Mouse (Mus musculus): ENCODE data around the gene Atp6v1c2. TPM values are rescaled to one million over a fixed set of nuclear protein-coding genes. Genes with fewer than 3 reads are reported as not detected.

Gene Atp6v1c2
- polyA plus RNA-seq, 1 experiment from 2014 or later, result 0.59 TPM

GRCm38 (mm10) chr12:17358981-17359380 is 29.8 kb upstream of the Atp6v1c2 start:
- ATAC-seq (replicated peaks), result no peak
- H3K4me2 ChIP-seq (replicated peaks), result no peak overlapping the region
- 87% methylated on average over 9 of the region's 9 CpGs for WGBS

DNA sequence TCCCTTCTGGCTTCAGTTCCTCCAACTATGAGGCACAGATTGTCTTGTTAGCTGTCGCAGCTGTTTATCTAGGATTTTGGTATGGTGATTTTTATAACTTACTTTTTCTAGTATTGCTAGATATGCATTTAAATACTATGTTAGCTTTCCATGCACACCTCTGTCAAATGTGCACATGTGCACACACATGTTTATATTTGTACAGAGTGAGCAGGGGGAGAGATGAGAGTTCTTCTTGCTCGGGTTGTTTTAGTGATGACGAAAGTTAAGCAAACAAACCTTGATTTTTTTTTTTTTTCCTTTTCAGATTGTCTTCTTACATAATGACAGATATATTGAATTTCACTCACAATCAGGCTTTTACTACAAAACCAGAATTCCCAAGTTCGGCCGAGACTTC is 28.6 kb upstream of the Atp6v1c2 start:
- Histone ChIP-seq H3K9ac (replicated peaks) (no peak overlapping the region), H3K27ac (replicated peaks) (no peak overlapping the region), H3K4me3 (no peak overlapping the region), H3K9me3 (no peaks in the 10 kb centered on the region), H3K36me3 (peaks cover 81% of the 10 kb centered on the region), H3K27me3 (no peaks in the 10 kb centered on the region), H3K4me1 (no peaks in the 10 kb centered on the region), H3K4me2 (replicated peaks) (no peak overlapping the region)
- no peak for ATAC-seq (replicated peaks)
- WGBS, result 97% methylated on average over 5 of the region's 5 CpGs

More at GRCm38 (mm10) chr12:17358981-17359380, 29.8 kb upstream of the Atp6v1c2 start:
- Histone ChIP-seq H3K4me3 (no peak overlapping the region), H3K36me3 (peaks cover 84% of the 10 kb centered on the region), H3K27ac (replicated peaks) (no peak overlapping the region), H3K4me1 (no peaks in the 10 kb centered on the region), H3K27me3 (no peaks in the 10 kb centered on the region), H3K9ac (replicated peaks) (no peak overlapping the region), H3K9me3 (no peaks in the 10 kb centered on the region)

DNA sequence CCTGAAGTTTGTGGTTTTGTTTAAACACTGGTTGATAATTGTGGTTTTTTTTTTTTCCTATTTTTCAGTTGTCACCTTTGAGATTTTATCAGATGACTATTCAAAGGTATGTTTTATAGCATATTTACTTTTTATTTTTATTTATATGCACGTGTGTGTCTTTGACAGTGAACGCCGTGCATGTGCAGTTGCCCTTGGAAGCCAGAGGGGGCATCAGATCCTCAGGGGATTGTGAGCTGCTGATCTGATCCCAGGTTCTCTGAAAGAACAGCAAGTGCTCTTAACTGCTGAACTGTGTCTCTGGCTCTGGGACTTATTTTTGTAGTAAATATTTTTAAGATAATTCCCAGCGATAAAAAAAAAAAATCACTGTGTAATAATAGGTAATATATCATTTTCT is 27.7 kb upstream of the Atp6v1c2 start:
- no peak overlapping the region for H3K4me2 ChIP-seq (replicated peaks)
- H3K4me1 ChIP-seq, result no peaks in the 10 kb centered on the region
- no peaks in the 10 kb centered on the region for H3K9me3 ChIP-seq
- no peaks in the 10 kb centered on the region for H3K27me3 ChIP-seq
- H3K9ac ChIP-seq (replicated peaks), result no peak overlapping the region
- H3K27ac ChIP-seq (replicated peaks), result no peak overlapping the region
- peaks cover 78% of the 10 kb centered on the region for H3K36me3 ChIP-seq
- no peak for ATAC-seq (replicated peaks)
- WGBS, result 85% methylated on average over 4 of the region's 4 CpGs
- no peak overlapping the region for H3K4me3 ChIP-seq

DNA sequence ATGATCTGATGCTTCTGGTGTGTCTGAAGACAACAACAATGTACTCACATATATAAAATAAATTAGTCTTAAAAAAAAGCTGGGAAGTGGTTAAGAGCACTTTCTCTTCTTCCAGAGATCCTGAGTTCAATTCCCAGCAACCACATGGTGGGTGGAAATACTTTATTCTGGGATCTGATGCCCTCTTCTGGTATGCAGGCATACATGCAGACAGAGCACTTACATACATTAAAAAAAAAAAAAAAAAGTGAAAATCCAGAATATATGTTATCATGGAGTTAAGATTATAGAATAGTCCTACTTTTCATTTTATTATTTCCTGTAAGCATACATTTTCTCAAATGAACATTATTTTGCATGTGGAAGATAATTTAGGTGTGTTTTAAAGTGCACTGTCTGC is 20.9 kb upstream of the Atp6v1c2 start:
- Histone ChIP-seq H3K4me1 (peaks cover 16% of the 10 kb centered on the region), H3K27me3 (no peaks in the 10 kb centered on the region), H3K36me3 (peaks cover 37% of the 10 kb centered on the region), H3K9me3 (no peaks in the 10 kb centered on the region), H3K4me3 (no peak overlapping the region), H3K4me2 (replicated peaks) (no peak overlapping the region), H3K27ac (replicated peaks) (no peak overlapping the region), H3K9ac (replicated peaks) (no peak overlapping the region)
- ATAC-seq (replicated peaks), result no peak

- Histone ChIP-seq H3K36me3 (peaks cover 20% of the 10 kb centered on the region; the same call in 1 of the 2 replicates), H3K4me2 (replicated peaks) (peak within 1 kb of the TSS; percentile 82), H3K4me1 (peaks cover 16% of the 10 kb centered on the region), H3K4me3 (peak within 1 kb of the TSS; percentile 88), H3K9me3 (no peaks in the 10 kb centered on the region), H3K27me3 (no peaks in the 10 kb centered on the region), H3K9ac (replicated peaks) (peak within 1 kb of the TSS; percentile 69), H3K27ac (replicated peaks) (peak within 1 kb of the TSS; percentile 56)
- ATAC-seq (replicated peaks), result peak; percentile 98
- under 1% methylated on average over 42 of the region's 42 CpGs for WGBS
These were observed 19.2 kb upstream of the Atp6v1c2 start, which contains the start of gene Nol10 for GRCm38 (mm10) chr12:17348048-17349036. Nol10 (plus strand) TSS chr12:17348458.

GRCm38 (mm10) chr12:17347327-17348047 is 18.3 kb upstream of the Atp6v1c2 start:
- Histone ChIP-seq H3K4me2 (replicated peaks) (peak overlapping the region; percentile 82), H3K9ac (replicated peaks) (peak overlapping the region; percentile 69), H3K4me3 (peak overlapping the region; percentile 88), H3K4me1 (peaks cover 16% of the 10 kb centered on the region), H3K9me3 (no peaks in the 10 kb centered on the region), H3K36me3 (peaks cover 18% of the 10 kb centered on the region; the same call in 1 of the 2 replicates), H3K27ac (replicated peaks) (peak overlapping the region; percentile 56; the same call in 1 of the 2 replicates), H3K27me3 (no peaks in the 10 kb centered on the region)
- peak; percentile 59 for ATAC-seq (replicated peaks)
- 35% methylated on average over 11 of the region's 11 CpGs for WGBS

DNA sequence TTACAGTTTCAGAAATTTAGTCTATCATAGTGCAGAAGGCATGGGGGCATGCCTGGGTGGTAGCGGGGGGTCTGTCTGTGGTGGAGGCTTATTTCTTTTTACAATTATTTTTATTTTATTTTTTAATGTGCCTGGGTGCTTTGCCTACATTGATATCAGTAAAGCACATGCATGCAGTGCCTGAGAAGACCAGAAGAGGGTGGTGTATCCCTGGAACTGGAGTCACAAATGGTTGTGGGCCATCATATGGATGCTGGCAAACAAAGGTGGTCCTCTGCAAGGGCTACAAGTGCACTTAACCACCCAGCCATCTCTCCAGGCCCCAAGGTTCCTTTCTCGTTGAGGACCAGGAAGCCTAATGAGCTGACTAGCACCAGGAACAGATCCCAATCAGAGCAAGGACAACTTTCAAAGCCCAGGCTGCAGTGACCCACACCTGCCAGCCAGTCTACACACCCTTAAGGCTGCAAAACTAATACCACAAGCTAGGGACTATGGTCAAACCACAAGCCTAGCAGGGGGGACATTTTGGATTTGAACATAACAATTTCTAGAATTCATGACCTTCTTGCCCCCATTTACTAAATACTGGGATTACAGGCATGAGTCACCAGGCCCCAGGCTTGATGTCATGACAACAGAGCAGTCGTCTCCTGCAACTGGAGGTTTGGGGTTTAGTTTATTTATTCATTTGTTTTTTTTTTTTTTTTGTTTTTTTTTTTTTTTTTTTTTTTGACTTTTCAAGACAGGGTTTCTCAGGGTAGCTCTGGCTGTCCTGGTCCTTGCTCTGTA is 10.2 kb upstream of the Atp6v1c2 start:
- no peak for ATAC-seq (replicated peaks)
- no peak overlapping the region for H3K27ac ChIP-seq (replicated peaks)
- no peaks in the 10 kb centered on the region for H3K9me3 ChIP-seq
- H3K4me2 ChIP-seq (replicated peaks), result no peak overlapping the region
- no peak overlapping the region for H3K4me3 ChIP-seq
- no peak overlapping the region for H3K9ac ChIP-seq (replicated peaks)
- H3K36me3 ChIP-seq, result no peaks in the 10 kb centered on the region
- 69% methylated on average over 3 of the region's 3 CpGs for WGBS
- no peaks in the 10 kb centered on the region for H3K27me3 ChIP-seq
- no peaks in the 10 kb centered on the region for H3K4me1 ChIP-seq

- H3K4me3 ChIP-seq, result no peak overlapping the region
- H3K27me3 ChIP-seq, result no peaks in the 10 kb centered on the region
- H3K4me1 ChIP-seq, result no peaks in the 10 kb centered on the region
- H3K27ac ChIP-seq (replicated peaks), result no peak overlapping the region
- H3K36me3 ChIP-seq, result no peaks in the 10 kb centered on the region
- 80% methylated on average over 2 of the region's 2 CpGs for WGBS
- no peak overlapping the region for H3K4me2 ChIP-seq (replicated peaks)
- no peaks in the 10 kb centered on the region for H3K9me3 ChIP-seq
- no peak for ATAC-seq (replicated peaks)
- H3K9ac ChIP-seq (replicated peaks), result no peak overlapping the region
These were observed 9.2 kb upstream of the Atp6v1c2 start for GRCm38 (mm10) chr12:17338338-17338737.

- Histone ChIP-seq H3K9me3 (no peaks in the 10 kb centered on the region), H3K27me3 (no peaks in the 10 kb centered on the region), H3K4me1 (no peaks in the 10 kb centered on the region), H3K27ac (replicated peaks) (no peak overlapping the region), H3K4me2 (replicated peaks) (no peak overlapping the region), H3K4me3 (no peak overlapping the region), H3K36me3 (no peaks in the 10 kb centered on the region), H3K9ac (replicated peaks) (no peak overlapping the region)
- no peak for ATAC-seq (replicated peaks)
- 22% methylated on average over 1 of the region's 1 CpGs for WGBS
These were observed 4.3 kb upstream of the Atp6v1c2 start for GRCm38 (mm10) chr12:17333459-17333858.

GRCm38 (mm10) chr12:17324549-17325470 is 4.3 kb downstream of the Atp6v1c2 start:
- 3% methylated on average over 51 of the region's 51 CpGs for WGBS
- H3K9me3 ChIP-seq, result no peaks in the 10 kb centered on the region
- H3K9ac ChIP-seq (replicated peaks), result peak overlapping the region; percentile 44
- H3K27ac ChIP-seq (replicated peaks), result no peak overlapping the region
- H3K4me2 ChIP-seq (replicated peaks), result peak overlapping the region; percentile 78
- peaks cover 11% of the 10 kb centered on the region for H3K4me1 ChIP-seq
- peak overlapping the region; percentile 44 for H3K4me3 ChIP-seq
- H3K36me3 ChIP-seq, result no peaks in the 10 kb centered on the region
- H3K27me3 ChIP-seq, result peaks cover 18% of the 10 kb centered on the region
- peak; percentile 66 for ATAC-seq (replicated peaks)

GRCm38 (mm10) chr12:17318453-17318852 is 10.7 kb downstream of the Atp6v1c2 start:
- H3K36me3 ChIP-seq, result no peaks in the 10 kb centered on the region
- no peak overlapping the region for H3K4me3 ChIP-seq
- peaks cover 5% of the 10 kb centered on the region for H3K27me3 ChIP-seq
- H3K9me3 ChIP-seq, result no peaks in the 10 kb centered on the region
- no peak overlapping the region for H3K27ac ChIP-seq (replicated peaks)
- no peaks in the 10 kb centered on the region for H3K4me1 ChIP-seq
- 78% methylated on average over 3 of the region's 3 CpGs for WGBS
- no peak for ATAC-seq (replicated peaks)
- no peak overlapping the region for H3K9ac ChIP-seq (replicated peaks)
- no peak overlapping the region for H3K4me2 ChIP-seq (replicated peaks)
